Mouse (Mus musculus): ENCODE data around the gene Sag.

Sag gene

DNA sequence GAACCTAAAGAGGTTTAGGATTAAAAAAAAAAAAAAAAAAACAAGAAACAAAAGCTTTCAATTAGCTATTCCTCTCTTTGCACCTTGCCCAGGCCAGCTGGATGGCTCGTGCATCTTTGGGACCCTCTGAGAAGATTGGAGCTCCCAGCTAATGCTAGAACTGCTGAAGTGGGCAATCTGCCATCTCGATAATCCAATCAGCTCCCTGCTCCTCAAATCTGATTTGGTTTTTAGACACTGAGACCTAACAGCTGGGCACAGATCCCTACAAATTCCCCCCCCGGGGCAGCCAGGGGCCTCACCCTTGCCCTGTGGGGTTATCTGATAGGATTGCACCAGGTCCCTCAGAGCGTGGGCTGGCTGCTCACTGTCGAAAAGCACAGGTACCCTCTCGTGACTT, at the start of gene Sag:
TSS of gene Sag (plus strand) at position 105 of the 400 bp plus-strand sequence.
- no peak for DNase-seq

DNA sequence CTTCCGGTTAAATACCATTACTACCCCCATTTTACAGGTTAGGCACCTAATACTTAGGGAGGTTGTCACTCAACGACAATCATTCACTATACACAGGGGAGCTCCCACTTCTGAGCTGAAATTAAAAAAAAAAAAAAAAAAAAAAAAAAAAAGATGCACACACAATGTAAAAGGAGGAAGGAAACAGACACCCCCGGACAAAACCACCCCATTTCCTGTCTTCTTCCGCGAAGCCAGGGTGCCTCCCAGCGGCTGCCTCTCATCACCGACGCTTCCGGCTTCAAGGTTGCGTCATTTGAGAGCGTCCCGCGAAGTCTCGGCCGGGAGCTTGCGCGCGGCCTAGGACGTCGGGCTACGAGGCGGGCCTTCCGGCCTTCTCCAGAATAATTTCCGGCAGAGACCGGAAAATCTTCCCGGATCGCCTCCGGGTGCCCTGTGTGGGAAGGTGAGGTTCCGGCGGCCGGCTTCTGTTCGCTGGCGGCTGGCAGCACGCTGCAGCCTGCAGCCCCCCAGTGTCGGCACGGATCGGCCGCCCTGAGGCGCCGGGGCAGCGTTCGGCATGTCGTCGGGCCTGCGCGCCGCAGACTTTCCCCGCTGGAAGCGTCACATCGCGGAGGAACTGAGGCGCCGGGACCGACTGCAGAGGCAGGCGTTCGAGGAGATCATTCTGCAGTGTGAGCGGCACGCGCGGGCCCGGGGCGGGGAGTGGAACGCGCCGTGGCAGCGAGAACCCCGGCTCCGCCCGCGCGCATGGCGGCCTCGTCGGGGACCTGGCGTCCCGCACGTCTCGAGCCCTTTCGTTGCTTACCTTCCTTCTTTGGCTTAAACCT, 47.6 kb upstream of the Sag start, which contains the start of gene Atg16l1:
TSS of gene Atg16l1 (plus strand) at position 230 of the 830 bp plus-strand sequence.
- DNase-seq, result peak; percentile 96

DNA sequence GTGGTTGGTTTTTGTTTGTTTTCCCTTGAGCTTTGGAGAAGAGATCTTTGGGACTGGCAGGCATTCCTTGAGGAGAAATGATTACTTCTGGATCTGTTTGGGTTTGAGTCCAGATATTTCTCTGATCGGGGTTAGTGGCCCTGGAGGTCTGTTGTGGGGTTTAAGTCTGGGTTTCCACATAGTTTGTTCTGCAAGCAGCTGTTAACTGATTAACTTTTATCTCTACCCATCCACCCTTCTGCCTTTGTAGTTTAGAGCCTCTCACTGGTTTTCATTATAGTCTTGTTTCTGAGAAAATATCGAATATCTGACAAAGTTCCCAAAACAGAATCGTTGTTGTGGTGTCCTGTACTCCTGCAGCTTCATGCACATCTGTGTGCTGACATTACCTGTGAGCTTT, 39.7 kb upstream of the Sag start:
- DNase-seq, result no peak

DNA sequence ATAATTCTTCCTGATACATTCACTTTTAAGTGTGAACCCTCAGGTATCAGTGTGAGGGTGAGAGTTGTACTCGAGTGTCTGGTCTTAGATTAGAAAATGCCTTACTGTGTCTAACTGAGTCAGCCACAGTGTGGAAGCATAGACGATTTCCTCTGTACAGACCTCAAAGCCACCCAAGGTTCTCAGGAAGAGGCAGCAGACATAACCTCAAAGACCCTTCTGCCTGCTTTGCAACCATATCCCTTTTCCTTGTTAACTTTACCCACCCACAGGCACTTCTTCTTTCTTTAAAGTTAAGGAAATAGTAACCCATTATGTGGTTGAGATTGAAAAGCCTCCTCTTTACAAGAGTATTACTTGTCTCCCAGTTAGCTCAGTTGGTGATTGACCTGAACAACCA, 37.7 kb upstream of the Sag start:
- no peak for DNase-seq

DNA sequence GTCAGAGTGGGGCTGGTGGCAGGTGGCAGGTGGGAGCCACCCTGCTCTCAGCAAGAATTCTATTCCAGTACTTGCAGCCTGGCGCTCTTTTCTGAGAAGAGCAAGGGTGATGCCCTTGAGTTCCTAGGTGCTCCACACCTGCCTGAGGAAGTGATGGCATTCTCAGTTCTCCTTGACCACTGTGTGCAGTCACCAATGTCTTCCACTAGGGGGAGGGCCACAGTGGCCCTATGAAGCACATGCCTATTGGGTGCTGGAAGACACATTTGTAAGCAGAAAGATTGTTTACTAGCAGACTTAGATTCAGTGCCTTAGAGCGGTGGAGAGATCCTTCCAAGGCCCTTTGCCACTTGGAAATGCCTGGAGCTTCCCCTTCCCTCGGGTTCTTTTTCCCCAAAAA, 37.2 kb upstream of the Sag start:
- peak in 1 of 2 experiments; percentile 23 for DNase-seq

DNA sequence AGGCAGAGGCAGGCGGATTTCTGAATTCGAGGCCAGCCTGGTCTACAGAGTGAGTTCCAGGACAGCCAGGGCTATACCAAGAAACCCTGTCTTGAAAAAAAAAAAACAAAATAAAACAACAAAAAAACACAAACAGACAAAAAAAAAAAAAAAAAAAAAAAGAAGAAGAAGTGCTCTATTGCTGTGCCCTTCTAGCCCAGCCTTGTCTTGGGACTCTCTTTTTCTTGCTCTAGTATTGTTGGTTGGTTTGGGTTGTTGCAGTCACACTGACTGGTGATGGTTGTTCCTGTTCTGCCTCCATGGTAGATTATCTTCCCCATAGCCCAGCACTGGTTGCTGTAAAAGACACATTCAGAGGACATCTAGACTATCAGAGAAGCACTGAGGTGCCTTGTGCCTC, 34.2 kb upstream of the Sag start:
- no peak for DNase-seq

DNA sequence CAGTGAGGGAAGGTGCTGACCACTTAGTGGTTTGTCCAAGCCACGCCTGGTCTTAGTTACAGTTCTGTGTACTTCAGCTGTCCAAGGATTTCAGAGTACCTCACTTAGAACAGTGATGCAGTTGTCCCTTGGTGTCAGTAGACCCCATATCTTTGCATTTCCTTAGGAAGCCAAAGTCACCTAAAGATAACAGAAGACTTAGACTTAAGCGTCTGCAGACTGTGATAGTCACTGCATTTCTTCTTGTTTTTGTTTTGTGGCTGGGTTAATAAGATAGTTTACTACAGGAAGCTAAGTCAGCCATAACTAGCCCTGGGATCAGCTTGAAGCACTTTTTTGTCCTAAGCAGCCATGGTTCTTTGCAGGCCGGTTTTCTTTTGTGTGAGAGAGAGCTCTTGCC, 33.0 kb upstream of the Sag start:
- DNase-seq, result no peak

DNA sequence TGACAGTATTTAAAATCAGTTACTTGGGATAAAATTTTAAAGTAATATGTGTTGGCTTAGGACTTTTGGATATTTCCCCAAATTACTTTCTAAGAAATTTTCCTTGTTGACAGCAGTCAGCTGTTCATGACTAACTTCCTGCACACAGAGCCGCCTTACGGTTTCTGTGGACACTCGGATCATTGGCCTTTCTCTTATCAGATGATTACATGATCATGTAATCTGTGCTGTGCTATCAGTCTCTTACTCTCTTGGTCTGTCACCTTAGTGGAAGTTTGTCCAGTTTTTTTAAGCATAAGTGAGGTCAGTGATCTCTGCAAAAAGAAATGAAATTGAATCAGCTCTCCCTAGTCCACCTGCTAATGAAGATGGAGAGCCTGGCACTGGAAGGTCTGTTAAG, 31.8 kb upstream of the Sag start:
- DNase-seq, result no peak

DNA sequence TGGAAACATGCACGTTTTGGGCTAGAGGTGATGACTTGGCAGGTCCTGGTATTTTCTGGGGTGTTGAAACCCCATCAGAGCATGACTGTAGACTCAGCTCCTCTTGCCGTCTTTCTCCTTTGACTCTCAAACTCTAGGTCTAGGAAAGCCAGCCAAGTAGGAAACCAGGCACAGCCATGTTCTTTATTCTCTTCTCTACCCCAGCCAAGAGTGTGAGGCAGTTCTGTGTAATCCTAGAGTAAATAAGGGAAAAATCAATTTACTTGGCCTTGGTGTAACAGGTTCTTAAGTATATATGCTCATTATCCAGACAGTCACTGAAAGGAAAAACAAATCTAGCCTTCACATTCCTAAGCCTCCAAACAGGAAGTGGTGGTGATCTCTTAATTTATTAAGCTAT, 30.1 kb upstream of the Sag start:
- DNase-seq, result no peak

DNA sequence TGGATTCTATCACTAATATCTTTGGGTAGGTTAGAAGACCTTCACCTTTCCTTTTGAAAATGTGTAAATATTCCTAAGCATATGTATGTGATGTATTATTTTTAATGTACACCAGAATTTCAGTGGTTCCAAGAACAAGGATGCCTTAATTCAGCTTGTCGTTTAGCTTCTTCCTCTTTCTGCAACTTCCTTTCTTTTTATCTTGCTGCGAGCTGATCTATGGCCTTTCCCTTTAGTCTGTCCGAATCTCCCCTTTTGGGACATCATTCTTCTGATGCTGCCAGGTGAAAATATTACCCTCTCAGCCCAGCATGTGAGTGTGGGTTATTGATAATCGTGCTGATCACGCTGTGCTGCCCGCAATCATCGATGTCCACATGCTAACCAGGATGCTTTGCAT, 28.6 kb upstream of the Sag start:
- DNase-seq, result no peak

DNA sequence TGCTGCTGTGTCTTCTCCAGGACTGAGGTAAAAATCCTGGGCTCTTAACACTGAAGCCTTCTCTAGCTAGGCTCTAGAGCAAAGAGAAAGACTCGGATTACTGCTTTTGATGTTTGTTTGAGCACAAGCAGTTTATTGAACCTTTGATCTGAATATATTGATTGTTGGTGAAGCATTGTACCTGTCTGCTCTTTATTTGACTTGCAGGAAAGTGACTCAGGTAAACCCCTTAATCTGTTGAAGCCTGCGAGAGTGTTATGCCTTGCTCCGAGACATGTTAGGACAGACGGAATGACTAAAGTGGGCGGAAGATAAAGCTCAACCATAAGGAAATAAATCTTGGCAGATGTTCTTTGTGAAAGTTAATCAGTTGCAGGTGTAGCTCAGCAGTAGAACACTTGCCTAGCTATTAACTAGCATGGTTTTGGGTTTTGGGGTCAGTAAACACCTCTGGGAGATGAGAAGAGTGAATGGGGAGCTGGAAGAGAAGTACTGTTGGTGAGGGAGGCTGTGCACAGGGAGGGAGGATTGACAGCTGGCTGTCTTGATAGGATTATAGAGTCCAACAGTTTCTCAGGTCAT, 24.2 kb upstream of the Sag start:
- DNase-seq, result no peak

DNA sequence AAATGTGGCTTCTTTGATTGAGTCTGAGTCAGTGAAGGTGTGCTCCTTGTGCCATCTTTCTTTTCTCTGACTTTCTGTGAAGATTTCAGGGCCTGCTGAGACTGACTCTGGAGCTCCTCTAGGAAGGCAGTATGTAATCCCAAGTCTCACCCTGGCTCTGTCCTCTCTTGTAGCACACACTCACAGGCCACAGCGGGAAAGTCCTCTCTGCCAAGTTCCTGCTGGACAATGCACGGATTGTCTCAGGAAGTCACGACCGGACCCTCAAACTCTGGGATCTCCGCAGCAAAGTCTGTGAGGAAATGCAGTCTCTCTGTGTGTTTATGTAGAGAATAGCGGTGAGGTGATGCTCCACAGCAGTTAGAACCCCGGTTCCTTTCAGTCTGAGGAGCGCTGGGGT, 17.8 kb upstream of the Sag start:
- no peak for DNase-seq

DNA sequence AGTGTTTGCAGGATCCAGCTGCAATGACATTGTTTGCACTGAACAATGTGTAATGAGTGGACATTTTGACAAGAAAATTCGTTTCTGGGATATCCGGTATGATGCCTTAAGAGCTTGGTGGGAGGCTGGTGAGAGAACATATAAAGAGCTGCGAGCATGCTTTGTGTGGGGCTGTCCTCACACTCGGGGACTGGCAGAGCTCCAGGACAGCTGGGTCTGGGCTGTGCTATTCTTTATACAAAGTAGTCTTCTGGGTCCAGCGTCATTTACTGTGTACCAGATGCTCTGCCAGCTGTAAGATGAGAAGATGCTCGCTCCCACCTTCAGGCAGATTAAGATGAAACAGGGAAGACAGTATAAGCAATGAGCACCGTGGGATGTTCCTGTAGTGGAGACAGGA, 17.2 kb upstream of the Sag start:
- no peak for DNase-seq

DNA sequence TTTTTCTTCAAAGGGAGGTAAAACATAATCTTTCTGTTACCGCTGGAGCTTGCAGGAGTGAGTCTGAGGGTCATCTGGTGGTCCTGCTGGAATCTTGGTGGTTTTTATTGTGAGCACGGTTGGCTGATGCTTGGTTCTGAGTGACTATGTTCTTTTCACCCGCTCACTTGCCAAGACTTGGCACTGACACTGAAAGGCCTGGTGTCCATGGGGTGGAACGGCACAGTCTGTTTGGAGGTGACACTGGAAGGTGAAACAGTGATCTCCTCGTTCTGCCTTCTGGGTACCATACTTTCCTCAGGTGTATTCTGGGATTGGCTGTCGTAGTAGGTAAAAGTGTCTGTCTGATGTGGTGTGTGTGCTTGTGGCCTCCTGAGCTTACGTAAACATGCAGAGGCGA, 13.8 kb upstream of the Sag start:
- DNase-seq, result peak; percentile 27 to 43

DNA sequence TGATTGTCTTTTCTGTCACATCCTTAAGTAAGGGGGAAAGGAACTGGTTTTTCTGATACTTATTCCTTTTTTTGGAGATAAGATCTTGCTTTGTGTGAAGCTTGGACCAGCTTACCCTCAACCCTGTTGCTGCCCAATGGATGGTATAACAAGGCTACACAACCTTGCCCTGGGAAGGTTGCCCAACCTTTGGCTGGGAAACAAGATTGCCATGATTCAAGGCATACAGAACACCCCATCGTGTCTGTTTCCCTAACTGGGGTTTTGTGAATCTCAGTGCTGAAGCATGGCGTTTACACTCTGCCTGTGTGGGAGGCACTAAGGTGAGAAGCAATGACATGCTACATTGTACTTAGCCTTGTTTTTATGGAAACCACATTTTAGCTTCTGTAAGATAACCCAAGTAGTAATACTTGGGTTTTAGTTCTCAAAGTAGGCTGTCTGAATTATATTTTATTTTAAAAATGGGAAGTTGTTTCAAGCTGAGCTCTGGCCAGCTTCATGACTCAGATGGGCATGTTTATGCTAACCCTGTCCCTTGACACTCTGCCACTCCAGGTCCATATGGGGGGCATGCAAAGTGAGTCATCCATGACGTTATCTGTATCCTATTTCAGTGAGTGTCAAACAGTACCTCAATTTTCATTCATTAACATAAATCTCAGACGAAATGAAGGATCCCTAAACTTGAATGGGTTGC, 10.9 kb upstream of the Sag start:
- peak in 1 of 2 experiments; percentile 38 for DNase-seq

DNA sequence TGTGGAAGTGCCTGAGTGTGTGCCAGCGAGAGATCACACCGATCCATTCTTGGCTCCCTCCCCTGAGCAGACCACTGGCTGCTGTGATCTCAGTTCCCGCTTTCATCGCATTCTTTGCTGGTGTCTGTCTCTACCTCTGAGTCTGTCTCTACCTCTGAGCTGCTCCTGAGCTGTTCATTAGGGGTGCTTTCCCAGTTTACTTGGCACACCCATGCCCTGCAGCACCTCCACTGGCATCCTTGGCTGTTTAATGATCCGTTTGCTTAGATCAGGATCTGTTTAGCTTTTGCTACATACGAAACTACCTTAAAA, 10.4 kb upstream of the Sag start:
- peak in 1 of 2 experiments; percentile 21 for DNase-seq

DNA sequence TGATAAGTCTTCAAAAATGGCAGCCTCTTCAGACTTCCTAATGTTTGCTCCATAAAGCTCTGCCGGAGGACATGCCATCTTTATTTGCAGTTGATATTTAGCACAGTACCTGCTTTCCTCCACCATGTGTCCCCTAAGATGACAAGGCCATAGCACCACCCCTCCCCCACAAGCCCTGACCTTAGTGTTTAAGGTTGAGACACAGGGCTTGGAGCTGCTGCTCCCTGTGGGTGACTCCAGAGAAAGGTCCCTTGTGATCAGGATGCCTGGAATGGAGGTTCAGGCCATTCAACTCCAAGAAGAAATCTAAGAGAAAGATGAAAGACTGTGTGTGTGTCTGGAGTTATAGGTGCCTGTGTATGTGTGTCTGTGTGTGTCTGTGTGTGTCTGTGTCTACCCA, 5.8 kb upstream of the Sag start:
- DNase-seq, result no peak

DNA sequence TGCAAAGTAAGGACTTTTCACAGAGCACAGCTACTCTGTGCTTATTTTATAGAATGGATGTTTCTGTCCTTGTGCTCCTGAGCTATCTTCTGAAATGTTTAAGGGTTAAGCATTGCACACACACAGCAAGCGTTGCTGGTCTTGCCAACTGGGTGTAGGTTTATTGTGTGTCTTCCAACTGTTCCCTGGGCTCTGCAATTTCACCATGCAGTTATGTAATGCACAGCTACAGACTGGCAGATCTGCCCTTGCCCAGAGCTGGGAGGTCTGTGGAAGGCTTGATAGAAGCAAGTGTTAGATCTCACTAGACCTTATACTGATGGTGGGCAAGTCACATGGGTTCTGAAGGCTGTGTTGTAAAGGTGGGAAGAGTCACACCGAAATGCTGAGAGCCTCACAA, 5.2 kb upstream of the Sag start:
- DNase-seq, result peak; percentile 31 to 36

DNA sequence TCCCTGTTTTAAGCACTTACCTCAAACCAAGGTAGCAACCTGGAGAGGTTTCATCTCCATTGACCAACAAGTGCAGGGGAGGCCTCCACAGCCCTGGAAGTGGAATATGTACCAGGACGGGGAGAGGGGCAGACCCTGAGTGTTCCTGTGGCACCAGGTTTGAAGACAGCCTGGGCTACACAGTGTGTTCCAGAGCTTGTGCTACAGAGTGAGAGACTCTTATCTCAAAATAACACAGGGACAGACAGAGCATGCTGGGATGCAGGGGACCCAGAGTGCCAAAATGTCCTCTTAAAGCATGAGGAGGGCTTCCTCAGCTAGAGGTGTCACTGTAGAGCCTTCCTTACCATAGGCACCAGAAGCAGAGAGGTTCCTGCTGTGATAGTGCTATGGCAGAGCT, 4.3 kb downstream of the Sag start:
- no peak for DNase-seq

DNA sequence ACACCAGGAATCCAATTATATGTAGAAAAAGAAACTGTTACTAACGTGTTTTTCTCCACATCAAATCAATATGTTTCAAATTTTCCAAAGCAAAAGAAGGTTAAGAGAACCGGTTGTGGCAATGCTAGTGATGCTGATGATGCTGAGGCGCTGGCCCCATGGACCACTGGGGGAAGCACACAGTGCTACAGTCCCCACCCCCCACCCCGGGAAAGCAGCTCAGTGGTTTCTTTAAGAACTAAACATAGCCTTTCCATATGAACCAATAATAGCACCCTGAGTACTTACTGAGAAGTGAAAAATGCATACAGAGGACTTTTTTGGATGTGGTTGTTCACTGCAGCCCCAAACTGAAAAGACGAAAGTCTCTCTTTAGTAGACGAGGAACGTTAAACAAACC, 7.9 kb downstream of the Sag start:
- DNase-seq, result no peak

DNA sequence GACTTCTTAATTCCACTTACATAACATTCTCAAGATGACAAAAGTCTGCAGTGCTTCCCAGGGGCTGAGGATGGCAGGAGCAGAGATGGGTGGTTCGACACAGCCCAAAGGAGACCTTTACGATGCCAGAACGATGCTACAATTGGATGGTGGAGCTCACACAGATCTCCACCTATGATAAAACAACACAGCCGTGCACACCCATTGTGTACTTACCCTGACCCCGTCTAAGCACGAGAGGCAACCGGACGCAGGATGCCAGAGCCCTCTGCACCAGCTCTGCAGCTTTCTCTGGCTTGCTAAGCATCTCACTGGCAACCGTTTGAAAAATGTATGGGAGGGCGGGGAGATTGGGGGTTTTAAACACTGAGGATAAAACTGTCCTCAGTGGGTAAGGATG, 8.6 kb downstream of the Sag start:
- DNase-seq, result no peak

DNA sequence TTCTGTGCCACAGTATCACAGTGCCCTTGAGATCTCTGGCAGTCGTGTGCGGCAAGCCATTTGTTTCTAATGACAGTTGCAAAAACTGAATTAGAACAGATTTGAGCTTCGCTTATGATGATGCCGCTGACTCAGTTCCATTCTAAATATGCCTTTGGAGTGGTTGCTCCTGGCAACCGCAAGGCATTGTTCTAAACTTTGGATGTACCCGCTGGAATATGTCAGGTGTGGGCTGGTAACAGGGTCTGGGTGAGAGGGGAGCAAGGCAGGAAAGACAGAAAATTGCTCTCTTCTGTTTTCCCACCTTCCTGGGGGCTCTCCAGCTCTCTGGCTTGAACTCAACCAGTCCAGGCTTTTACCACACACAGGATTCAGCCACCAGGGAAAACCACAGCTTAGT, 9.7 kb downstream of the Sag start:
- no peak for DNase-seq

DNA sequence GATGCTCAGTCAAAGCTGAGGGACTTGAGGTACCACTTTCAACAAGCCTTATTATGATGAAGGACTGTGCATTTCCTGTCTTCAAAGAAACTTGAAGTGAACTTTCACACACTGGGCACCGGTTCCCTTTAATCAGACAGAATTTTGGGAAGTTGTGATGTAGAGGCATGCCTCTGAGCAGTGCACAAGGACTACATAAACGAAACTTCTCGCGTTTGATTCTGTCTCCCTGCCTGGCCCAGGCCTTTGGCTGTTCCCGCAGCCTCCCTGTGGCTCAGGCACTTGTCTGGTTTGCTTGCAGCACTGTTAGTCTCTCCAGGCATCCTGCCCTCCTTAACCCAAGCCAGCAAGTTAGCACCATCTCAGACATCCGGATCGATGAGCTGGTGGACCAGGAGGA, 10.2 kb downstream of the Sag start:
- DNase-seq, result peak; percentile 38 to 43

DNA sequence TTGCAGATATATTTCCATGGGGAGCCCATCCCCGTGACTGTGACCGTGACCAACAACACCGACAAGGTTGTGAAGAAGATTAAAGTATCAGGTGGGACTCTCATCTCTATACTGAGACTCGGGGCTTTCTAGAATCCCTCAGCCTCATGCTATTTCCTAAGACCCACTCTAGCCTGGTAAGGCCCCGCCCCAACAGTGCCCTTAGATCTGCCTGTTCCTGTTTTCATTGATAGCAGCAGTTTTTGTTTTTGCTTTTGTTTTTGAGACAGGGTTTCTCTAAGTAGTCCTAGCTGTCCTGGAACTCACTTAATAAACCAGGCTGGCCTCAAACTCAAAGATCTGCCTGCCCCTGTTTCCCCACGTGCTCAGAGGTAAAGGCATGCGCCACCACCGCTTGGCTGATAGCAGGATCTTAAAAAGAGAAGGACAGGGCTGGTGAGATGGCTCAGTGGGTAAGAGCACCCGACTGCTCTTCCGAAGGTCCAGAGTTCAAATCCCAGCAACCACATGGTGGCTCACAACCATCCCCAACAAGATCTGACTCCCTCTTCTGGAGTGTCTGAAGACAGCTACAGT, 21.0 kb downstream of the Sag start:
- no peak for DNase-seq
